Mouse (Mus musculus) kidney, adult 8-10 months (tissue): ENCODE data around the gene Yaf2.
"Not testable (repeated sequence)": the region's sequence is repeated elsewhere in the genome, so short reads cannot be mapped to it uniquely, and the experiment has no call there.

Experiments
- DNase-seq, 2 experiments: peaks; one replicate each; pipeline ENCODE4 v3.0.0; 2022

Yaf2 gene

DNA sequence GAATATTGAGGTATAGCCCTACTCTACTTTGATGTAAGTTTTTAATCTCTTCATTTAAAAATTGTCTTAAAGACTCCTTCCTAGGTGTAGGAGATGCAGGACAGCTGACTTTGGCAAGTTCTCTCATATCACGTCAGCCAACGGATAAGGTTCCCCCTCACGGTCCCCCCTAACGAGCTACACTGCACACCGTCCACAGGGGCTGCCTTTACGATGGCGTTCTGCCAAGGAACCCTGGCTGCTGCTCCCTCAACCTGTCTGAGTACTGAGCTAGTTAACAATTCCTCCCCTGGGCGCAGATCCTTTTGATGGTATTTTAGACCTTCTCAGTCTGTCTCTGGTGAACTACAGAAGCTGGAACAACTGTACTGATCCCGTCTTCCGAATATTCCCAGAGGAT lies 93.5 kb downstream of the Yaf2 start:
- DNase-seq: no peak

DNA sequence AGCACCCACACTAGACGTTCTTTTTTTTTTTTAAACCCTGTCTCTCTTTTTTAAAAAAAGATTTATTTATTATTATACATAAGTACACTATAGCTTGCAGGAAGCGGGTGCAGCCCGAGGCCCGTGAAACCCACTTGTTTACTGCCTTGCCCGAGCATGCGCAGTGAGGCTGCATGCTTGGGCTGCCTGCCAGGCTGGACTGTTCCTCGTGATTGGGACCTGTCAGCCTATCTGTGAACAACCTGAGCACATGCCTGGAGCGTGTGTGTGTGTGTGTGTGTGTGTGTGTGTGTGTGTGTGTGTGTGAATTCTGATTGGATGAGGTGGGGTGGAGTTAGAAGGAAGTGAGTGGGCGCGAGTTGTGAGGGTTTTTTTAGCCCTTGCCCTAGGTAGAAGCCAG lies 100.3 kb downstream of the Yaf2 start:
- DNase-seq: not testable (repeated sequence)
